Mouse (Mus musculus): ENCODE measurements at regions not wholly inside any gene's neighbourhood (a gene's known extent, or its start where the extent isn't known, plus 50 kb on each side); places are given as distances from the start of the nearest gene placed in this dataset.
A peak's percentile ranks its signal among the peaks of the same experiment; 100 is the strongest.

GRCm38 (mm10) chr14:105572036-105572891 lies 313.9 kb downstream of the Ndfip2 start:
- Histone ChIP-seq H3K9me3 (replicated peaks; ENCODE audit: control insufficient read depth, low read length) (no peaks in the 10 kb centered on the region), H3K4me3 (ENCODE audit: low read depth, low read length) (no peak overlapping the region), H3K4me1 (ENCODE audit: control insufficient read depth, insufficient read depth, low read length) (no peaks in the 10 kb centered on the region), H3K27me3 (replicated peaks; ENCODE audit: control insufficient read depth, insufficient read depth, low read length) (no peaks in the 10 kb centered on the region), H3K36me3 (ENCODE audit: control insufficient read depth, insufficient read depth, low read length) (no peaks in the 10 kb centered on the region), H3K27ac (ENCODE audit: low read depth, low read length) (no peak overlapping the region), H3K9ac (ENCODE audit: low read length) (no peak overlapping the region), H3K4me2 (ENCODE audit: low read length) (no peak overlapping the region)
- ATAC-seq (peak; percentile 66; the same call in 1 of the 2 replicates), DNase-seq (ENCODE audit: low spot score) (peak; percentile 32)
- WGBS, result 35% methylated on average over 18 of the region's 18 CpGs

- H3K4me3 ChIP-seq (ENCODE audit: low read depth, low read length), result no peak overlapping the region
- H3K4me1 ChIP-seq (ENCODE audit: control insufficient read depth, insufficient read depth, low read length), result no peaks in the 10 kb centered on the region
- no peaks in the 10 kb centered on the region for H3K9me3 ChIP-seq (replicated peaks; ENCODE audit: control insufficient read depth, low read length)
- H3K27me3 ChIP-seq (replicated peaks; ENCODE audit: control insufficient read depth, insufficient read depth, low read length), result no peaks in the 10 kb centered on the region
- no peaks in the 10 kb centered on the region for H3K36me3 ChIP-seq (ENCODE audit: control insufficient read depth, insufficient read depth, low read length)
- DNase-seq (ENCODE audit: low spot score) (no peak), ATAC-seq (no peak)
- 39% methylated on average over 6 of the region's 6 CpGs for WGBS
- H3K9ac ChIP-seq (ENCODE audit: low read length), result no peak overlapping the region
- H3K4me2 ChIP-seq (ENCODE audit: low read length), result no peak overlapping the region
- H3K27ac ChIP-seq (ENCODE audit: low read depth, low read length), result no peak overlapping the region
Observed at GRCm38 (mm10) chr14:105570156-105570555, 311.8 kb downstream of the Ndfip2 start.

GRCm38 (mm10) chr14:105565827-105566226 lies 307.5 kb downstream of the Ndfip2 start:
- Histone ChIP-seq H3K9ac (ENCODE audit: low read length) (no peak overlapping the region), H3K4me2 (ENCODE audit: low read length) (no peak overlapping the region), H3K27me3 (replicated peaks; ENCODE audit: control insufficient read depth, insufficient read depth, low read length) (no peaks in the 10 kb centered on the region), H3K36me3 (ENCODE audit: control insufficient read depth, insufficient read depth, low read length) (no peaks in the 10 kb centered on the region), H3K4me3 (ENCODE audit: low read depth, low read length) (no peak overlapping the region), H3K4me1 (ENCODE audit: control insufficient read depth, insufficient read depth, low read length) (no peaks in the 10 kb centered on the region), H3K27ac (ENCODE audit: low read depth, low read length) (no peak overlapping the region), H3K9me3 (replicated peaks; ENCODE audit: control insufficient read depth, low read length) (no peaks in the 10 kb centered on the region)
- DNase-seq (ENCODE audit: low spot score) (no peak), ATAC-seq (no peak)
- 85% methylated on average over 16 of the region's 16 CpGs for WGBS

DNA sequence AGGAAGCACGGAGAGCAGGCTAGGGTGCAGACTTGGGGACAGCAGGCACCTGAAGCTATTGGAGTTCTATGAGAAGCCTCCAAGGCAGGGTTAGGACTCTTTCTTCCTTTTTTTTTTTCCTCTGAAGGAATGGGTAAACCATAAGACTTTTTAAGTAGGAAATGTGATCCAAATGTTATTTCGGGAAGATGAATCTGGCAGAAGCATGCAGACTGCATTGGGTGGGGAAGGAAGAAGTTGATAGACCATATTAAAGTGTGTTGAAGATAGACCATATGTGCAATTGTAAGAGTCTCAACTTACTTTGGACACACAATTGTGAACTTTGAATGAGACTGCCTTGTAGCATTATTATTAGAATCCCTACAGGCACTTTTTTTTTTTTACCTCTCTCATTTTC lies 304.5 kb downstream of the Ndfip2 start:
- ATAC-seq (no peak), DNase-seq (ENCODE audit: low spot score) (no peak)
- Histone ChIP-seq H3K36me3 (ENCODE audit: control insufficient read depth, insufficient read depth, low read length) (no peaks in the 10 kb centered on the region), H3K9me3 (replicated peaks; ENCODE audit: control insufficient read depth, low read length) (no peaks in the 10 kb centered on the region), H3K4me2 (ENCODE audit: low read length) (no peak overlapping the region), H3K9ac (ENCODE audit: low read length) (no peak overlapping the region), H3K27ac (ENCODE audit: low read depth, low read length) (no peak overlapping the region), H3K27me3 (replicated peaks; ENCODE audit: control insufficient read depth, insufficient read depth, low read length) (no peaks in the 10 kb centered on the region), H3K4me1 (ENCODE audit: control insufficient read depth, insufficient read depth, low read length) (no peaks in the 10 kb centered on the region), H3K4me3 (ENCODE audit: low read depth, low read length) (no peak overlapping the region)
- 91% methylated on average over 2 of the region's 2 CpGs for whole genome bisulfite sequencing

DNA sequence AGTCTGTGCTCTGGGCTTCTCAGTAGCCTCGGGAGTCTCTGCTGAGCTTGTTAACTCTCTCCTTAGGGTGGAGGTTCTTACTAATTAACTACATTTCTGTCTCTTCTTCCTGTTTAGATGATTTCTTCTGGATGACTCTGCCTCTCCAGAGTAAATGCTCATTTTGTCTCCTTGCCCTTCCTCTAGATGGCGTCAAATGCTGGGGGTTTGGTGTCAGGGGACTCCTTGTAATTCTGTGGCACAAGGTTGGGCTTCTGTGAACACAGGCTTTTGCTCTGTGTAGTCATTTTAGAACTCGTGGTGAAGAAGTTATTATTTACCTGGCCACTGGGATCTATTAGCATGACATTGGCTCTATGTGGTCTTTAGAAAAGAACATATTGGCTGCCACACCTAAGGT lies 298.4 kb downstream of the Ndfip2 start:
- H3K9me3 ChIP-seq (replicated peaks; ENCODE audit: control insufficient read depth, low read length), result no peaks in the 10 kb centered on the region
- no peak overlapping the region for H3K9ac ChIP-seq (ENCODE audit: low read length)
- no peak for ATAC-seq
- H3K27me3 ChIP-seq (replicated peaks; ENCODE audit: control insufficient read depth, insufficient read depth, low read length), result no peaks in the 10 kb centered on the region
- 78% methylated on average over 3 of the region's 3 CpGs for whole genome bisulfite sequencing
- H3K4me1 ChIP-seq (ENCODE audit: control insufficient read depth, insufficient read depth, low read length), result no peaks in the 10 kb centered on the region
- no peak overlapping the region for H3K27ac ChIP-seq (ENCODE audit: low read depth, low read length)
- H3K4me3 ChIP-seq (ENCODE audit: low read depth, low read length), result no peak overlapping the region
- no peak for DNase-seq (ENCODE audit: low spot score)
- no peak overlapping the region for H3K4me2 ChIP-seq (ENCODE audit: low read length)
- no peaks in the 10 kb centered on the region for H3K36me3 ChIP-seq (ENCODE audit: control insufficient read depth, insufficient read depth, low read length)

DNA sequence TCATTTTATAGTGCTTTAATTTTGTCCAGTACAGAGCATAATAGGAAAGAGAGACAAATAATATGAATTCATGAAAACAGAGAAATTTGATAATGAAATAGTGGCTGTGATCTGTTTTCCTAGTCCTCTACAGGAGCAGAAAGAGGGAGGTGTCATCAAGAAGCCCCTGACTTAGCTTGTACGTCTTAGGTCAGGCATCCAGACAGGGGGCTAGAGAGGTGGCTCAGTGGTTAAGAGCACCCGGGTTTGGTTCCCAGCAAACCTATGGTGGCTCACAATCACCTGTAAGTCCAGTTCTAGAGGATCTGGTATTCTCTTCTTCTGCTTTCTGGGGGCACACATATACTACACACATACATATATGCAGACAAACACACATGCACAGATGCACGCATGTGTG lies 285.7 kb downstream of the Ndfip2 start:
- Histone ChIP-seq H3K27me3 (replicated peaks; ENCODE audit: control insufficient read depth, insufficient read depth, low read length) (no peaks in the 10 kb centered on the region), H3K4me3 (ENCODE audit: low read depth, low read length) (no peak overlapping the region), H3K4me1 (ENCODE audit: control insufficient read depth, insufficient read depth, low read length) (no peaks in the 10 kb centered on the region), H3K27ac (ENCODE audit: low read depth, low read length) (no peak overlapping the region), H3K9ac (ENCODE audit: low read length) (no peak overlapping the region), H3K9me3 (replicated peaks; ENCODE audit: control insufficient read depth, low read length) (no peaks in the 10 kb centered on the region), H3K4me2 (ENCODE audit: low read length) (no peak overlapping the region), H3K36me3 (ENCODE audit: control insufficient read depth, insufficient read depth, low read length) (no peaks in the 10 kb centered on the region)
- no peak for ATAC-seq
- 82% methylated on average over 3 of the region's 3 CpGs for WGBS
- no peak for DNase-seq (ENCODE audit: low spot score)

GRCm38 (mm10) chr14:105542486-105543145 lies 284.2 kb downstream of the Ndfip2 start:
- H3K9me3 ChIP-seq (replicated peaks; ENCODE audit: control insufficient read depth, low read length), result no peaks in the 10 kb centered on the region
- 3% methylated on average over 15 of the region's 15 CpGs for WGBS
- no peaks in the 10 kb centered on the region for H3K4me1 ChIP-seq (ENCODE audit: control insufficient read depth, insufficient read depth, low read length)
- H3K36me3 ChIP-seq (ENCODE audit: control insufficient read depth, insufficient read depth, low read length), result no peaks in the 10 kb centered on the region
- H3K27ac ChIP-seq (ENCODE audit: low read depth, low read length), result no peak overlapping the region
- H3K4me3 ChIP-seq (ENCODE audit: low read depth, low read length), result peak overlapping the region; percentile 7; the same call in 1 of the 2 replicates
- peak overlapping the region; percentile 48 for H3K4me2 ChIP-seq (ENCODE audit: low read length)
- ATAC-seq (peak; percentile 67), DNase-seq (ENCODE audit: low spot score) (peak; percentile 63)
- peak overlapping the region; percentile 44; the same call in 1 of the 2 replicates for H3K9ac ChIP-seq (ENCODE audit: low read length)
- no peaks in the 10 kb centered on the region for H3K27me3 ChIP-seq (replicated peaks; ENCODE audit: control insufficient read depth, insufficient read depth, low read length)

DNA sequence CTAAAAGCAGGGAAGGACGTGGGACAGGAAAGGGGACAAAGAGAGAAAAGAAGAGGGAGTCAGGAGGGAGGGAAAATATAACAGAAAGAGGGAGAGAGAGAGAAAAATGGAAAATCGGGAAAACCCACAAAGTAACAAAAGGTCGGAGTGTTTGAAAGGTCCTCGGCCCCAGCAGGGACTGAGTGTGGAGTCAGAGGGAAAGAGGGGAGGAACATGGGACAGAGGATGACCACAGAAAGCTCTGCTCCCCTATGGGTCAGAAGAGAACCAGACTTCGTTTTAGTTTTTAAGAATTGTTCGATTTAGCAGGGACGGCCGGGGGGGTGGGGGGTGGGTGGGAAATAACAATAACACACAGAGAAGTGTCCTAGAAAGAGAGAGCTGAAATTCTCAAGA lies 283.7 kb downstream of the Ndfip2 start:
- H3K36me3 ChIP-seq (ENCODE audit: control insufficient read depth, insufficient read depth, low read length), result no peaks in the 10 kb centered on the region
- H3K4me2 ChIP-seq (ENCODE audit: low read length), result peak overlapping the region; percentile 48
- no peak overlapping the region for H3K4me3 ChIP-seq (ENCODE audit: low read depth, low read length)
- H3K4me1 ChIP-seq (ENCODE audit: control insufficient read depth, insufficient read depth, low read length), result no peaks in the 10 kb centered on the region
- no peak overlapping the region for H3K9ac ChIP-seq (ENCODE audit: low read length)
- ATAC-seq (0 out of 2 replicates have a peak, but pooled peaks have one; percentile 29), DNase-seq (ENCODE audit: low spot score) (no peak)
- WGBS, result 30% methylated on average over 8 of the region's 8 CpGs
- no peaks in the 10 kb centered on the region for H3K27me3 ChIP-seq (replicated peaks; ENCODE audit: control insufficient read depth, insufficient read depth, low read length)
- no peaks in the 10 kb centered on the region for H3K9me3 ChIP-seq (replicated peaks; ENCODE audit: control insufficient read depth, low read length)
- H3K27ac ChIP-seq (ENCODE audit: low read depth, low read length), result no peak overlapping the region

DNA sequence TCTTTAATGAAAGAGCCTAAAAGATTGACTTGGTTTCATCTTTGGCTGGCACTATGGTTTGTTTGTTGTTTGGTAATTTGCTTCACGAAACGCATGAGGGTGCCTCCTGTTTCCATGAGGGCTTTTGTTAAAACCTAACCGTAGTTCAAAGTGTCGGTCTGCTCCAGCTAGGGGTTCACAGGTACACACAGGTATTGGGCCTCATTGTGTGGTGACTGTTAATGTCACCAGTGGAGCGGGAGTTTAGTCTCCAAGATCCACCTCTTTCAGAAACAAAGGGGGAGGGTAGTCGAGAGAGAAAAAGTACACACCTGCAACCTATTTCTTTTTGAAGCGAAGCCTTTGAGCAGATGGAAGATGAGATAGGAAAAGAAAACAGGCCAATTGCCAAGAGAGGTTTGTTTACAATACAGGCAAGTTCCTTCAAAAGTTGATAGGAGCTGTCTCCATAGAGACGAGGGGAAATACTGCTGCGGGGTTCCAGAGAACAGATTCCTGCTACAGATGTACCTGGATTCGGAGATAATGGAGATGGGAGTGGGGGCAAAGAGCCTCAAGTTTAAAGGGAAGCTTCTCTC lies 273.9 kb downstream of the Ndfip2 start:
- H3K27ac ChIP-seq (ENCODE audit: low read depth, low read length), result no peak overlapping the region
- H3K4me1 ChIP-seq (ENCODE audit: control insufficient read depth, insufficient read depth, low read length), result no peaks in the 10 kb centered on the region
- WGBS, result 79% methylated on average over 10 of the region's 10 CpGs
- no peak overlapping the region for H3K4me3 ChIP-seq (ENCODE audit: low read depth, low read length)
- no peak overlapping the region for H3K9ac ChIP-seq (ENCODE audit: low read length)
- H3K27me3 ChIP-seq (replicated peaks; ENCODE audit: control insufficient read depth, insufficient read depth, low read length), result no peaks in the 10 kb centered on the region
- H3K36me3 ChIP-seq (ENCODE audit: control insufficient read depth, insufficient read depth, low read length), result no peaks in the 10 kb centered on the region
- no peak overlapping the region for H3K4me2 ChIP-seq (ENCODE audit: low read length)
- ATAC-seq (no peak), DNase-seq (ENCODE audit: low spot score) (peak; percentile 17)
- no peaks in the 10 kb centered on the region for H3K9me3 ChIP-seq (replicated peaks; ENCODE audit: control insufficient read depth, low read length)

All from forebrain, embryonic 14.5 days (tissue).